Mouse (Mus musculus) heart, adult 11 months (tissue): Measurements from ENCODE around the gene Hexb.

Experiments
- DNase-seq: peaks from one replicate; pipeline ENCODE4 v3.0.0; 2022

The Hexb gene

DNA sequence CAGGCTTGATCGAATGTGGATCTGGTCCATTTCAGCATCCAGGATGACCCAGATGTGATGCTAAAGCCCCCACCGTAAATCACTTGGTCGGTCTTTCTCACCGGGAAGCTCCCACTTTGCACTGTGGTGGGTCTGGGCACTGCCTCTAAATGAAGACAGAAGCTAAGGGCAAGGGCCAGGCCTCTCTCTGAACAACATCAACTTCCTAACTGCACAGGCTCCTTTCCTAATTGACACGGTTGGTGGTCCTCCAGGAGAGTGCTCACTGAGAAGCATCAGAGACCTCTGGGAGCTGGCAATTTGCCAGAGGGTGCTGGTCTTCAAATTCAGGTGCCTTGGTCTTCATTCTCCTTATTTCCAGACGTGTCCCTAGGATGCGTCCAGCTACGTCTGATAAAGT lies 25.7 kb upstream of the Hexb start:
- DNase-seq: no peak

DNA sequence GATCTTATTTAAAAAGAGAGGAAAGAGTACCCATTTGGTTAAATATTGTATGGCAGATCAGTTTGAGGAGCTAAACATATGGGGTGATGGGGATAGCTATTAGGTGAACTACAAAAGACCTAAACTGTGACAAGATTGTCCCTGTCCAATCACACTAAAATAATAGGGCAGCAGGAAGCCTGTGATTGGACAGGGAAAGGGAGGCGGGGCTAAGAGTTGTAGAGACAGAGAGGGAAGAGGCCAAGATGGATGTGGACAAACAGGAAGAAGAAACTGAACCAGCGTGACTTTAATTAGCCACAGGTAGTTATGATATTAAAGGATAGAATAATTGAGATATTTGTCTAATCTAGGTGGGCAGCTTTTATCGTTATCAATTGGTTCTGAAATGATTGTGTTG lies 21.9 kb upstream of the Hexb start:
- no peak for DNase-seq

DNA sequence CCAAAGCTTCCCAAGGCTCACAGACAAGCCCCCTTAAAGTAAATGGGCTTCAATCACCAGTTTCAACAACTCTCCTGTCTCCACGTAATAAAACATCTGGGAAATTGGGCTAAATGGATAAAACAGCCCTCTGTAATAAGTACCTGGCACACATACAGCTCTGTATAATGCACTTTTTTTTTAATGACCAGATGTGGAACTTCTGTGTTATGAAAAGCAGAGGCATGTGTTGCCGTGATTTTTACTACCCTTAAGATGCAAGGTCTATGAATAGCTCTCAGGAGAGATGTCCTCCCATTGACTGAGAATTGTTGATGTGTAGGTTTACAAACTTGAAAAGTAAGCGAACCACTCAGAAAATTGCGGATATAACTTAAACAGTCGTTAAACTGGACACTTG lies 18.0 kb upstream of the Hexb start:
- no peak for DNase-seq

DNA sequence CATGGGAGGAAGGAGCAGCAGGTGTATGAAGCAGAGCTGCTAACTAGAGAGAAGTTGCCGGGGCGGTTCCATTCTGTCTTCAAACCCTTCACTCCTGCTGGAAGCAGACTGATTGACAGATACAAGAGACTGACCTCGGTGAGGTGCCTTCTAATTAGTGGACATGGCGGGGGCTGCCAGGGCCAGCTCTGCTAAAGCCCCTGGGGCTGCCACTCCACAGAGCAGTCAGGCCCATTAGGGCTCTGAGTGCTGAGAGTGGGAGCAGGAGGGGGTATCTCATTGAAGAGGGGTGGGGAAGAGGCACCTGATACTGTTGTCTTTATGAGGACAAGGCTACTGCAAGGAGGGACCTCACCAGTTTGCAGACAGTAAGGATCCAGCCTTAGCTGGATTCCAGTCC lies 17.4 kb upstream of the Hexb start:
- DNase-seq: no peak

DNA sequence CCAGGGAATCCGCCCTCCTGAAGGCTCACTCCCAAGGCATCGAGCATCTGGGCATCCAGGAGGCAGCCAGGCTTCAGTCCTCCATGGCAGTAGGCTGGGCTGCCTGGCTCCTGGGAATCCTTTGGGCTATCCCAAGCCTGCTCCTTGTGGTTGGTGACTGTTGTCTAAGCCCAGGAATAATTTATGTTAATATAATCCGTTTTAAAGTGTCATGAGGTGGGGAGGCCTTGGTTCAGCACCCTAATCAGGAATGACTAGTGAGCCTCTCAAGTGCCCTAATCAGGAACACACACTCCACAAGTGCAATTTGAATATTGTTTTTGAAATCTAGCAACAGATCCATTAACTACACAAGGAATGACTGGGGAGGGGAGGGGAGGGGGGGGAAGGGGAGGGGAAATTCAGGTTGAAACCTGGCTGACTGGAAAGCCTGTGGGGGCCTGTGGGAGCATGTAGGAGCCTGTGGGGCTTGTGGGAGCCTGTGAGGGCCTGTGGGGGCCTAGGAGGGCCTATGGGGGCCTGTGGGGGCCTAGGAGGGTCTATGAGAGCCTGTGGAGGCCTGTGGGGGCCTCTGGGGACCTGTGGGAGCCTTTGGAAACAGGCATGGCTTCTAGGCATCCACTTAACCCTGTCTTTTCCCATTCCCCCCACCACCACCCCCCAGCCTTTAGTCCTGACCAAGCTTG lies 16.6 kb upstream of the Hexb start:
- DNase-seq: no peak

DNA sequence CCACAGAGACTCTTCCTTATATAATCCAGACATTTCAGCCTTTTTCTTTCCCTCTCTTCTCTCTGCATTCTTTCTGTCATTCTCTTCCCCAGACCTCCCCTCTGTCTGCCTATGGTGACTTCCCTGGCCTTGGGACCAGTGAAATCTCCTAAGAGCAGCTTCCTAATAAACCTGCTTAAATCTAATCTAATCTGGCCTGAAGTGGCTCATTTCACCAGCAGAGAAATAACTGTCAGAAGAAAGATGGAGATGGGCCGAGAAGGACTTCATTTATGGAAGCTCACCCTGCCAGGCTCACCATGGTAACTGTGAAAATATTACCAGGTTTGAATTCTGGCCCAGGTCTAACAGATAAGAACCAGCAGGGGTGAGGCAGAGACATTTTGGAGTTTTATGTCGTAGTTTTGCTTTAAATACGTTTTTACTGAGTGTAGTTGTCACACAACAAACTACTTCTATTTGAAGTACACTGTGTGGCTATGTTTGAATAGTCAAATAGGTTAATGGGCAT lies 10.4 kb upstream of the Hexb start:
- DNase-seq: peak; percentile 87

DNA sequence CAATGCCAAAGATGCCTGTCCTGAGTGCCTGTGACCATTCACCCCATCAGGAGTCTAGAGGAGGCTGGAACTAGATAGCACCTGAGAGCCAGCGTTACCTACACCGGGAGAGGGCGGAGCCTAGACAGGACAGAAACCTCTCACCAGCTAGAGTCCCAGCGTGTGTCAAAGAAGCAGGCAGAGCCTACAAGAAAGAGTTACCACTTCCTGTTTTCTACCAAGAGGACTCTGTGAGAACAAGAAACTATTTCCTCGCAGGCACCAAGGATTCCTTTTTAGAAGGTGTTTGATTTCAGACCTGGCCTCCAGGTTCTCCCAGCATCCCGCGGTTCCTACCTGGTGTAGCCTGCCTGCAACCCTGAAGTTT lies 9.9 kb upstream of the Hexb start:
- peak; percentile 88 for DNase-seq

DNA sequence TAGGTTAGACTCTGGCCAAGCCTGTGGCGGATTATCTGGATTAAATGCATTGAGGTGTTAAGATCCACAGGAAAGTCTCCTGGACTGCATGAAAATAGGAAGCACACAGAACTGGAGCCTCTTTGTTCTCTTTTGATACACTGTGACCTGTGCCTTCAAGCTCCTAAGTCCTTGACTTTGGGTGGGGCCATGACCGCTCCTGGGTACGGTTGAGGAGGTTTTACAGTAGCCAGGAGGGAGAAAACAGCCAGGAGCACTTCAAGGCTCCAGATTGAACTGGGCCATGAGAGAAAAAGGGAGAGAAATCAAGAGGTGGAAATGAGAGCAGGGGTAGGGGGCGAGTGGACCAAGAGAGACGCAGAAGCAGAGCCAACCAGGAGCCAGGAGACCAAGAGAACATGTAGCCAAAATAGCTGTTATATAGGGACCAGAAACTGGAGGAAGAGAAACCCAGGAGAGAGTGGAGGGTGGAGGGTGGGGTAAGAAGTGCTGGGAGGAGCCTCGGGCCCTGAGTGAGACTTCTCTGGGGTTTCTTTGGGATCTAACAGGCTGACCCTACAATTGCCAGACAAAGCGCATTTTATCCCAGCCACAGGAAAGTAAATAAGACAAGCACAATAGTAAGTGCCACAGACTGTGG lies 9.4 kb upstream of the Hexb start:
- DNase-seq: peak; percentile 57

DNA sequence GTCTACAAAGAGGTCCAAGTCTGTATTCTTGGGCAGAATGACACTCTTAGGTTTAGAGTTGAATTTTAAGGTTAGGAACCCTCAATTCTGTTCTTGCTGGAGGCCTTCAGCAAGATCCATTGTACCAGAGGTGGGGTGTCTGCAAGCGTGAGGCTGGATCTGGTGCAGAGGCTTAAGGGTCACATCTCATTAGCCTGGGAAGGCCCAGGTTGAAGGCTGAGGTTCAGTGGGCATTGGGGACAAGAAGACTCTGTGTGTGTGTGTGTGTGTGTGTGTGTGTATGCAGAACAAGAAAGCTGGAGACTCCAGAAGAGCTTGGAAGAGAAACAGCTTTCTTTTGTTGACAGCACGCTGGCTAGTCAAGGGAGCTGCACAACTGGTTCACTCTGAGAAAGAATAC lies 7.9 kb upstream of the Hexb start:
- DNase-seq: peak; percentile 85

DNA sequence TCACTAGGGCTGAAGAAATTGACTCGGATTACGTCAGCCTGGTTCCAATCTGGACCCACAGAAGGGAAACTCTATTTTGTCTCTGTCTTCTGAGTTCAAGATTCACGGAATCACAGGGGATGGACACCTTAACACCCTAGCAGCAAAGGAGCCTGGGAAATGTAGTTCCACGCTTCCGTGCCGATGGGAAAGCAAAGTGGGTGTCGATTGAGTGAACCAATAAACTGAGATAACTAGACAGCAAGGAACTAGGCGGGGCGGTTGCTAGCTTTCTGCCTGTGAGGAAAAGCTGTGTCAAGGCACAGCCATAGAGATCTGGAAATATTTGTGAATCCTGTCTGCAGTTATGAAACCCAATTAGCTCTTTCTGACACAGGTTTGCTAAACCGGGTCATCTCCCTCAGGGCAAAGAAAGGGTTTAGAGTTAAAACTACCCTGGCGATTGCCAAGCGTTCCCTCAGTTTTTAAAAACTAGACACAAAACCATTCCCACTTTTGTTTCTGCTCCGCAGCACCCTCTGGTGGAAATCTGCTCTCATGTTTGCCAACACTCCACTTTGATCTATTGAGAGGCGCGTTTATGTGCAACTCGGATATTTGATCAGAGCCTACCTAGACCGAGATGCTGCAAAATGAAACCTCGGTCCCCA lies 7.0 kb upstream of the Hexb start:
- DNase-seq: peak; percentile 99

DNA sequence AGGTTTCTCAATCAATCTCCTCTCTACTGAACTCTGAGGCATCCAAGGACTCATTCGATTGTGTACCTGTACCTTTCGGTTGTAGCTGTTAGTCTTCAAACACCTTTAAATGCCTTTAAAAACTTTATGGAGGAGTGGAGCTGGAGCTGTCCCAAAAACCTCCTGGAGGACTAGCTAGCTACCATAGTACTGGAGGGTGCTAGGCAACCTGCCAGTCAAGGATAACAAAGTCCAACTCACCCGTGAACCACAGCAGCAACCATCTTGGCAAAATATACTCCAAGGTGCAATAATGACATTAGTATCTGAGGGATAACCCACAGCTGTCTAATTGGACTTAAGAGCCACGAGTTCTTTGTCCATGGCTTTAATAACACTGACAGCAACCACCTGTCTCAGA lies 3.7 kb upstream of the Hexb start:
- DNase-seq: no peak

DNA sequence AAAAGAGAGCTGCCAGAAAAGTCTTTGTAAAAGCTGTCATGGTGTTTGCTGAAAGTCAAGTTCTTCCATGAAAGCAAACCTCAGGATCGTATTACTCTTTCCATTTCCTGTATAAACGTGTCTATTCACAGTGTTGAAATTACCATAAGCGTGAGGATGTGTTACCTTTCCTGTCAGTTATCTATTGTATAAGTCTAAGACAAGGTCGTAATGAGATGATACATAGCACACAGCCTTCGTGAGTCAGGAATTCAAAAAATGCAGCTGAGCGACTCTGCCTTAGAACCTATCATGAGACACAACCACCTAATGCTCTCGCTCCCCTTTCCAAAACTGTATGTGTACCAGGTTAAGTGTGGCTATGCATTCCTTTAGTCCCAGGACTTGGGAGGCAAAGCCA lies 2.9 kb upstream of the Hexb start:
- DNase-seq: no peak

DNA sequence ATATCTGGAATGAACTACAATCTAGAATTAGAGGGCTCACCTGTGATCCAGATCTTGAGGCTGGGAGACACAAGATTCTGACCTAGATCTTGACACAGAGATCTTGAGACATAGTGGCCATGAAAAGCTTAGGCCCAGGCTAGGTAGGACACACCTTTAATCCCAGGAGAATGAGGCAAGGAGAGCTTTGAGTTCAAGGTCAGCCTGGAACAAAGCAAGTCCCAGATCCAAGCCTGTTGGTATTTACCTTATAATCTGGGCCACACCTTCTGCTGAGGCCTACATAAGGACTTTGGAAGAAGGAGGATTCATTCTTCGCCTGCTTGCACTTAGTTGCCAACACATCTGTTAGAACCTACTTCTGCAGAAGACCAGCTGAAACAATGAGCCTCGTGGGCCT lies 966 bp upstream of the Hexb start:
- peak; percentile 83 for DNase-seq

DNA sequence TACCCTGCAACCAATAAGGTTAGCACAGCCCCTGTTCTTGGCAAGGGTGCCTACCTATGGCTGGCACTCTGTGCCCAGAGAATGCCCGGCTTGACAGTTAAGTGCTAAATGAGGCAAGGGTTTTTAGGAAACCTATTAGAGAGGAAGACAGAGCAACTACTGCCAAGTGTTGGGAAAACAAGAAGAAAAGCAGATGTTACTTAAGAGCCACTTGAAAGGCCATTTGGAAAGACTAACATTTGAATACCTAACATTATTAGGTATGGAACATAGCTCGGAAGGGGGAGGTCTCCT lies 1.3 kb downstream of the Hexb start:
- no peak for DNase-seq

DNA sequence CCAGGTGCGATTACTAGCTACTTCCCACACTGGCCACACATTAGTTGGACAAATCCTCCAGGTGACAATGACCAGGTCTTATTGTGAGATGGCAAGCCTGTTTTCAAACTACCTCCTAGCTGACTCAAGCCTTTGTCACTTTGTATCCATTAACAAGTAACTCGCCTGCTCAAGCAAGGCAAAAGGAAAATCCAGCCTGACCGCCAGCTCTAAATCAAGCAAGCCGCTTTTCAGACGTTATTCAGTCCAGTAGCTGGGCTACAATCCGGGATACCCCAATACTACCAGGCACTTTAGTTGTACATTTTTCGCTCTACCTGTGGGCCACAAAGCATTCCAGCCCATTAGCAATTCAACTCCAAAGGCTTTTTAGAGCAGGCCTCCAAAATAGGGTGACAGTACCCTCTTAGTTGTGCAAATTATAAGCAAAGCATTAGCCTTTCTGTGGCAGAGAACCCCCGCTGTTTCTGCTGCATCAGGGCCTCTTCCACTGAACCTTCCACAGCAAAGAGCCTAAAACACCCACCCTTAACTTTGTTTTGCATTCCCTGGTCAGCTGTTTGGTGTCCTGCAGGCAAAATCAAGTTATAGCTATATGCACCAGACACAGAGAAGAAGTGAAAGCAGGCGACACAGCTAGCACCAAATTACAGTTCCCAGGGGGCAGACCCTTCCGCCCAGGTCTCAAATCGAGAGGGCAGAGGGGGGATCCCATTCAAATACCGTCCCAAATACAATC lies 1.8 kb downstream of the Hexb start:
- DNase-seq: peak; percentile 92

DNA sequence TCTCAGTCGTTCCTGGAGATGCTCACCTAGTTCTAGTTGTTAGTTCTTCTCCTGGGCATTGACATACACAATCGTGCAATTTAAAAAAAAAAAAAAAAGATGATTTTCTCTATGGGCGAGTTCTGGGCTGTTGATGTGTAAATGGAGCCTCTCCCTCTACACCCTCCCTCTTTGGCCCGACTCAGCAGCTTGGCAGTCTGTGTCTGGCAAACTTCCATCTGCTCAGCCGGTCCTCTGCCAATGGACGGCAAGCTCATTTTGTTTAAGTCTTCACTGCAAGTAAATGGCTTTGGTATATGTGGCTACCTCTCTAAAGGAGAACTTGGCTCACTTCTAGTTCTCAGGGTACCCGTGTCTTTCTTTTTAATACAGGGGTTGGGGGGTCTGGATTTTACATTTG lies 4.7 kb downstream of the Hexb start:
- DNase-seq: peak; percentile 96

DNA sequence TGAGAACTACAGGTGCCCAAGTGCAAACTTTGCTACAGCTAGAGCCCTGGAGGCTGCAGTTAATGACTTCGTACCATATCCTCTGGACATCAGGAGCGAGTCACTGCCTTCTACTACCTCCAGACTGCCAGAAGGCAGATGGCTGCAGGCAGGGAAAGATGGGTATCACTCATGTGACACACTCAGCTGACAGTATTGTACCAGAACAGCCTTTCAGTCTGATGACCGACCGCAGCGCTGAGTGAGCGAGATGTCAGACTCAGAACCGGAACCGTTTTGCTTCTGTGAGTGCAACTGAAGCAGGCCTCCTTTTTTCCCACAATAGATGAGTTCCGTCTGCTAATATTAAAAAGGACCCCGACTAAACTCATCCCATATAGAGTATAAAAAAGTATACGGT lies 5.5 kb downstream of the Hexb start:
- DNase-seq: no peak

DNA sequence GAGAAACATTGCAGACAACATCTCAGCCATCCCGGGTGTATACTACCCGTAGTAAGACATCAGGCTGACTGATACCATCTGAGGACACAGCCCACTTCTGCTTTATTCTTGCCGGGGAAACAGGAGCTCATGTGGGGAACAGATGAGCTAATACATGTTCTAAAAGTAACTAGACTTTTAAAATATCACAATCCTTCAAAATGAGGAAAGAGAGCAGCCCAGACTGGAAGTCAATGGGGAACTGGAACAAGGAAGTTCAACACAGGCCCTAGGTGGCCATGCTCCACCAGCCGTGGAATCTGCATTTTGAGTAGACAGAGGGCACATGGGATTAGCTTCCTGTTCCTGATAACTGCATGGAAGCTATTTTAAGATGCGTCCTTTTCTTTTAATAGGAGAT lies 10.5 kb downstream of the Hexb start:
- DNase-seq: peak; percentile 98

DNA sequence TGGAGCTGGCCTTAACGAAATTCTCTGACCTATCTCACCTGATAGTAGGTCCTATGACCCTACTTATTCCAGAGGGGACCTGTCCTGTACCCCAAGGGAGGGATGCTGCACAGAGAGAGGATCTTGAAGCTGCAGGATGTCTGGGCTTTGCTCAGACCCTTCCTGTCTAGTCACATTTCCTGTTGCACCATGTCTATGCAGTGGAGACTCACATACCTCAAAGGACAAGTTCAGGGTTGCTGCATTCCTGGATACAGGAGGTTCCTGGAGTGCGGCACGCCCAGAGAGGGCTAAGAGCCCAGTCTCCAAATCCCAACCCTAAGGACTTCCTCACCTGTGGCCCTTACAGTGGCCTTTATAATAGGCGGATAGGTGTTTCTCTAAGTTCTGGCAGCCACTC lies 11.8 kb downstream of the Hexb start:
- peak; percentile 81 for DNase-seq

DNA sequence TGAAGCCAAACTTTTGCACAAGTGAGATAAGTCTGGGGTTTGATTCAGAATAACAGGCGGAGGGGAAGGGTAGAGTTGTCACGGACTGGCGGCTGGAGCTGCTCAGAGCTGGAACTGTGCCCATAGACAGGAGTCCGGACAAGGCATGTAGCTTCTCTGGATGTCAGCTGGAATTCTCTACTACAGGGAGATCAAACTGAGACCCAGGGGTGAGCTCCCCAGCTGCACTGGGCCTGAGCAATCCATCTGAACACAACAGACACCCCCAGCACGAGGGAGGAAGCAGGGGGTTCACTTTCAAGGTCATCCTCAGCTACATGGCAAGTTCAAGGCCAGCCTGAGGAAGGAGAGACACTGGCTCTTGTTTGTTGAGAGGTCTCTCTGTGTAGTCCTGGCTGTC lies 13.5 kb downstream of the Hexb start:
- peak; percentile 53 for DNase-seq

DNA sequence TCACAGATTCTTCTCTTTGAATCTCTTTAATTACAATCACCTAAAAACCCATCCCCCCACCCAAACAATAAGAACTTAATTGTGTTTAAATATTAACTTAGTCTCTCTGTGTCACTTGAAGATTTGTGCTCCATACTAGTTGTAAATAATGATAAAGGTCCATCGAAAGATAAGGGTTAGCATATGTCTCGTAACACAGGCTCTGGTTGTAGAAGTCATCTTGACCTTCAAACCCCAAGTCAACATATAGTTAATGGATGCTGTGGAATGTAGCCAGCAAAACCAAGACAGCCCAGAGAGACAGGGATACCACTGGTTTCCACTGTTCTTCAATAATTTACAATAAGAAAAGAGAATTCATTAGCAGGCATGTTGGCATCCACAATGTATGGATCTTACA lies 14.0 kb downstream of the Hexb start:
- peak; percentile 19 for DNase-seq

DNA sequence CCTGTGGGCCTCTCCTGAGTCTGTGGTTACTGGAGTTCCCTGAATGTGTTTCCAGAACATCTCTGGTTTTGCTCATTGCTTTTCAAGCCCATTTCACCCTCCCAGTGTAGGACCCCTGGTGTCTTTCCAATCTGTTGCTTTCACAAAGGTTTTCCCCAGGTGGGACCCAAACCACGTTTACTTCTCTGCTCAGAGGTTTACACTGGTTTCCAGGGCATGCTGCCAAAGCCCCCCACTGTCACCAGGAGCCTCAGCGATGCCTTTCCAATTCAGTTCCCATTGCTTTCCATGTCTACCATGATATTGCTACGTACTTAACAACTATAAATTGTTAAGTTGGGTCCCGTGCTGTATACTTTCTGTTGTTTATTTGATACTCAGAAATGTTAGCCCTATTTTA lies 15.3 kb downstream of the Hexb start:
- DNase-seq: peak; percentile 78

DNA sequence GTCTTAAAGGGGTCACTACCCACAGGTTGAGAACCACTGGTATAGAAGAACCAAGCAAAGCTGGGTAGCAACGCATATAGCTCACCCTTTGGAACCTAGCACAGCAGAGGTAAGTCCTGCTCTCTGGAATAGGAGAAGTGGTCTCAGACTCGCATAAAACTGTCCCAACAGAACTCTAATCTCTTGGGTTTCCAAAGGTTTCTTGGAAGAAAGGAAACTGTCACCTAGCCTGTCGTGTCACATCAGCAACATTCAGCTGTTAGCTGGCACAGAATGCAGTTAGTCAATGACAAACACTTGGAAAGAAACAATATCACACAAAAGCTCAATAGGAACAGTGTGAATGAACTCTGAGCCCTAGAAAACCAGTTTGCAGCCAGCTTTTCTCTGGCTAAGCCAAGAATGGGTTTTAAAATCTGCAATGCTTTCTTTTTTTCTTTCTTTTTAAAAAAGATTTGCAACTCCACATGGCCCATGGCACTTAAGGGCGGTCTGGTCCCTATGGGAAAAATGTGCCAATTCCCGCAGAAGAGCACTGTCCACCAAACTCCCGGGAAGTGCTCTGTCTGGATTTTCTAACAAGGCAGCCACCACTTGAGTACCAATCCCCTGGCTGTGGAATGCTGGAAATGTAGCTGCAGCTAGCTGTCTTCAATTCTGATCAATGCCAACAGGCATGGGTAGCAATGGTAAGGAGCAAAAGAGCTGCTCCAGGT lies 17.9 kb downstream of the Hexb start:
- DNase-seq: peak; percentile 35
